Mouse (Mus musculus) lung, embryonic 16.5 days (tissue): ENCODE measurements around the gene Stub1. TPM values are rescaled to one million over a fixed set of nuclear protein-coding genes. Genes with fewer than 3 reads are reported as not detected.

ENCODE experiments used
- microRNA-seq: library from miRNA; unstranded; fragments of <30 nt; microRNA quantifications from one replicate; pipeline ENCODE4, GENCODE M21; 2016
- polyA plus RNA-seq: library from polyadenylated mRNA; unstranded; fragments of >200 nt; fragmentation: Nextera tagmentation; extraction: Ambion mirVana; gene quantifications from 2 replicates; pipeline ENCODE4 v1.2.1, GENCODE M21; 2015

Stub1 gene
- polyA plus RNA-seq, 1 experiment from 2014 or later = 316 TPM

Small RNAs within 50 kb of the gene (microRNA-seq; reads per million reads assigned to microRNA genes)
- not detected for gene Mir3082
- gene Mir6966 = not detected

Other genes with a start within 250 kb of the Stub1 start
- gene Gng13, start 116.2 kb downstream of the Stub1 start, polyA plus RNA-seq = 2.5 and 2.8 TPM in 2 replicates
- 32.2 and 37.0 TPM in 2 replicates for gene Chtf18, start 106.0 kb downstream of the Stub1 start, polyA plus RNA-seq
- 25.0 and 26.6 TPM in 2 replicates for gene Rpusd1, start 105.7 kb downstream of the Stub1 start, polyA plus RNA-seq
- gene Mslnl, start 97.4 kb downstream of the Stub1 start, polyA plus RNA-seq = 1.4 TPM in 2 replicates
- gene Msln, start 79.0 kb downstream of the Stub1 start, polyA plus RNA-seq = 42.8 and 68.0 TPM in 2 replicates
- 27.8 and 30.9 TPM in 2 replicates for gene Narfl, start 59.6 kb downstream of the Stub1 start, polyA plus RNA-seq
- 57.5 and 57.7 TPM in 2 replicates for gene Haghl, start 47.7 kb downstream of the Stub1 start, polyA plus RNA-seq
- 2.1 and 4.5 TPM in 2 replicates for gene Ccdc78, start 46.8 kb downstream of the Stub1 start, polyA plus RNA-seq
- gene Fam173a, start 40.5 kb downstream of the Stub1 start, polyA plus RNA-seq = 115 and 125 TPM in 2 replicates
- not detected in 2 replicates for gene AC134908.4, start 37.7 kb downstream of the Stub1 start, polyA plus RNA-seq
- gene Metrn, start 36.3 kb downstream of the Stub1 start, polyA plus RNA-seq = 43.3 and 44.2 TPM in 2 replicates
- 1.1 and 1.2 TPM in 2 replicates for gene Fbxl16, start 24.3 kb downstream of the Stub1 start, polyA plus RNA-seq
- 28.5 and 28.9 TPM in 2 replicates for gene Wdr24, start 9.8 kb downstream of the Stub1 start, polyA plus RNA-seq
- gene Jmjd8, start 4.5 kb downstream of the Stub1 start, polyA plus RNA-seq = 55.4 and 57.2 TPM in 2 replicates
- gene Rhbdl1, start 3.9 kb upstream of the Stub1 start, polyA plus RNA-seq = 0.68 and 1.5 TPM in 2 replicates
- gene Gm20683, start 8.4 kb upstream of the Stub1 start, polyA plus RNA-seq = 1.9 and 2.3 TPM in 2 replicates
- gene Rhot2, start 11.4 kb upstream of the Stub1 start, polyA plus RNA-seq = 18.3 and 18.6 TPM in 2 replicates
- 32.6 and 33.4 TPM in 2 replicates for gene Wdr90, start 28.1 kb upstream of the Stub1 start, polyA plus RNA-seq
- gene Mcrip2, start 35.4 kb upstream of the Stub1 start, polyA plus RNA-seq = 20.6 and 21.6 TPM in 2 replicates
- gene Mettl26, start 41.7 kb upstream of the Stub1 start, polyA plus RNA-seq = 54.2 and 58.4 TPM in 2 replicates
- 0.43 and 0.50 TPM in 2 replicates for gene Wfikkn1, start 47.5 kb upstream of the Stub1 start, polyA plus RNA-seq
- gene Rab40c, start 86.3 kb upstream of the Stub1 start, polyA plus RNA-seq = 23.4 and 26.5 TPM in 2 replicates
- 62.0 and 64.2 TPM in 2 replicates for gene Pigq, start 111.5 kb upstream of the Stub1 start, polyA plus RNA-seq
- 0.41 and 1.1 TPM in 2 replicates for gene Nhlrc4, start 111.6 kb upstream of the Stub1 start, polyA plus RNA-seq
- 0.08 and 0.16 TPM in 2 replicates for gene A930017K11Rik, start 119.2 kb upstream of the Stub1 start, polyA plus RNA-seq
- gene Capn15, start 152.4 kb upstream of the Stub1 start, polyA plus RNA-seq = 21.1 TPM in 2 replicates
- 6.5 and 6.7 TPM in 2 replicates for gene Rab11fip3, start 236.2 kb upstream of the Stub1 start, polyA plus RNA-seq